Mouse (Mus musculus) small intestine, adult 2 months (tissue): ENCODE data around the gene Mkrn1. TPM values are rescaled to one million over a fixed set of nuclear protein-coding genes. Genes with fewer than 3 reads are reported as not detected.
"Not testable (repeated sequence)": the region's sequence is repeated elsewhere in the genome, so short reads cannot be mapped to it uniquely, and the experiment has no call there.

Source experiments
- H3K27ac ChIP-seq: fragments of 200-500 bp; 2 replicates; pipeline ENCODE4 v1.5.1; 2012; ENCODE audit warnings: low read depth, low read length, control low read depth, inconsistent platforms; ENCODE audit not compliant: insufficient read depth
- H3K27me3 ChIP-seq: fragments of 200-500 bp; 2 replicates; pipeline ENCODE4 v1.6.1; 2012; ENCODE audit warnings: mild to moderate bottlenecking, moderate library complexity, low read length, inconsistent platforms; ENCODE audit not compliant: control insufficient read depth, insufficient read depth
- H3K36me3 ChIP-seq: fragments of 200-500 bp; 2 replicates; pipeline ENCODE4 v1.6.1; 2012; ENCODE audit warnings: mild to moderate bottlenecking, low read length, control low read depth, inconsistent platforms; ENCODE audit not compliant: control insufficient read depth, insufficient read depth
- H3K4me1 ChIP-seq: fragments of 200-500 bp; 2 replicates; pipeline ENCODE4 v1.6.1; 2012; ENCODE audit warnings: low read length, inconsistent platforms, mixed read lengths; ENCODE audit not compliant: control insufficient read depth, insufficient read depth, insufficient read length
- H3K4me3 ChIP-seq: fragments of 200-500 bp; 2 replicates; pipeline ENCODE4 v1.5.1; 2012; ENCODE audit warnings: low read depth, mild to moderate bottlenecking, control low read depth, inconsistent platforms, low read length, moderate library complexity
- CTCF ChIP-seq: fragments of 200-500 bp; IDR thresholded peaks from 2 replicates; pipeline ENCODE4 v1.5.1; 2012; ENCODE audit warnings: low read depth, mild to moderate bottlenecking, control low read depth, inconsistent platforms, low read length, moderate library complexity, mixed read lengths; ENCODE audit not compliant: insufficient replicate concordance, insufficient read length; ENCODE audit errors: extremely low read depth
- POLR2A ChIP-seq: fragments of 200-500 bp; IDR thresholded peaks from 2 replicates; pipeline ENCODE4 v1.6.1; 2012; ENCODE audit warnings: low read depth, mild to moderate bottlenecking, control low read depth, inconsistent platforms, low read length, moderate library complexity
- WGBS: fragments of 180-500 bp; shearing (Covaris S2); methylation state at CpG from one replicate; pipeline ENCODE4 v1.1.7; 2018; 5-methylcytosine and 5-hydroxymethylcytosine counted together
- polyA plus RNA-seq: library from polyadenylated mRNA; depleted of rRNA; stranded (reverse); fragments of >200 nt; gene quantifications from 2 replicates; pipeline ENCODE4 v1.2.3, GENCODE M21; 2012

Mkrn1 gene
- polyA plus RNA-seq, 1 experiment = 124 TPM

DNA sequence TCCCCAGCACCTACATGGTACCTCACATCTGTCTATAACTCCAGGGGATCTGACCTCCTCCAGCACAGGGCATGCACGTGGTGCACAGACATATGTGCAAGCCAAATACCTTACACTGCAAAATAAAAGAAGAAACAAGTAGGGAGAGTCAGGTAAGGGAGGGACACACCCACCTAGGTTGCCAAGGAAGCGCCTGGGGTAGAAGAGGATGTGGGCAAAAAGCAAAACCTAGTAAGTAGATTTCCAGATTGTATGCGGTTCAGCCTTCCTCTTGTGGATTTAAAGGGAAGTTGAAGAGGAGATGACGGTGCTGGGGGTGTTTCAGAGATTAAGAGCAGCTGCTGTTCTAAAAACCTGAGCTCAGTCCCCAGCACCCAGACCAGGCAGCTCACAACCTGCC, 41.0 kb downstream of the Mkrn1 start:
- Histone ChIP-seq H3K27ac (peak overlapping the region; percentile 84), H3K4me3 (no peak overlapping the region), H3K27me3 (no peaks in the 10 kb centered on the region), H3K4me1 (peaks cover 5% of the 10 kb centered on the region), H3K36me3 (peaks cover 3% of the 10 kb centered on the region; the same call in 1 of the 2 replicates)
- WGBS = 59% methylated on average over 4 of the region's 4 CpGs
- TF ChIP-seq CTCF (no peak), POLR2A (no peak)

- H3K27ac ChIP-seq, H3K36me3 ChIP-seq, H3K4me3 ChIP-seq, H3K27me3 ChIP-seq, H3K4me1 ChIP-seq: not testable (repeated sequence)
- WGBS = 72% methylated on average over 13 of the region's 13 CpGs
These were observed 42.0 kb downstream of the Mkrn1 start for GRCm38 (mm10) chr6:39378161-39378835.

GRCm38 (mm10) chr6:39377311-39377827, 42.9 kb downstream of the Mkrn1 start, which contains the start of gene Slc37a3:
Gene Slc37a3, minus strand, starts transcription at chr6:39377675.
- under 1% methylated on average over 43 of the region's 43 CpGs for WGBS
- H3K4me1 ChIP-seq = peaks cover 5% of the 10 kb centered on the region
- no peaks in the 10 kb centered on the region for H3K27me3 ChIP-seq
- H3K27ac ChIP-seq = no peak within 1 kb of the TSS
- H3K4me3 ChIP-seq = peak within 1 kb of the TSS; percentile 99
- TF ChIP-seq CTCF (no peak), POLR2A (peak; percentile 72)
- H3K36me3 ChIP-seq = no peaks in the 10 kb centered on the region

DNA sequence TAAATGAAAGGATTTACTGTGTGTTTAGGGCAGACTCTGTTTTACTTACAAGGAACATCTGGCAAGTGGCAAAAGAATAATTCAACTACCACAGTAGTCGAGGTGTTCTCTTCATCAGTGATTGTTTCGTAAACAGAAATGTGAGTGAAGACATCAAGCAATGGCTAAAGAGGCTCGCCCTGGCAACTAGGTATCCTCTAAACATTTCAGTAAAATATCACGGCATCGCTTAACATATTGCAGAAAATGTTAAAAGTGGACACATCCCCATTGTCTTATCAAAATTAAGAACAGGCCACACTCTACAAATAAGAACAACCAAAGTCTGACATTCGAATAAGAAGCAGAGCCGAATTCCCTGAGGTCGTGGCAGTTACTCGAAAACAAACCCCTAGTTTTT, 43.5 kb downstream of the Mkrn1 start:
- Histone ChIP-seq H3K4me1 (peaks cover 7% of the 10 kb centered on the region), H3K27me3 (no peaks in the 10 kb centered on the region), H3K4me3 (peak overlapping the region; percentile 99), H3K36me3 (no peaks in the 10 kb centered on the region), H3K27ac (no peak overlapping the region)
- TF ChIP-seq CTCF (no peak), POLR2A (no peak)
- WGBS = 6% methylated on average over 9 of the region's 9 CpGs

GRCm38 (mm10) chr6:39373301-39373955, 46.8 kb downstream of the Mkrn1 start:
- peaks cover 2% of the 10 kb centered on the region; the same call in 1 of the 2 replicates for H3K36me3 ChIP-seq
- WGBS = 31% methylated on average over 4 of the region's 4 CpGs
- peaks cover 7% of the 10 kb centered on the region for H3K4me1 ChIP-seq
- H3K27ac ChIP-seq = no peak overlapping the region
- TF ChIP-seq CTCF (no peak), POLR2A (no peak)
- H3K4me3 ChIP-seq = no peak overlapping the region
- no peaks in the 10 kb centered on the region for H3K27me3 ChIP-seq

DNA sequence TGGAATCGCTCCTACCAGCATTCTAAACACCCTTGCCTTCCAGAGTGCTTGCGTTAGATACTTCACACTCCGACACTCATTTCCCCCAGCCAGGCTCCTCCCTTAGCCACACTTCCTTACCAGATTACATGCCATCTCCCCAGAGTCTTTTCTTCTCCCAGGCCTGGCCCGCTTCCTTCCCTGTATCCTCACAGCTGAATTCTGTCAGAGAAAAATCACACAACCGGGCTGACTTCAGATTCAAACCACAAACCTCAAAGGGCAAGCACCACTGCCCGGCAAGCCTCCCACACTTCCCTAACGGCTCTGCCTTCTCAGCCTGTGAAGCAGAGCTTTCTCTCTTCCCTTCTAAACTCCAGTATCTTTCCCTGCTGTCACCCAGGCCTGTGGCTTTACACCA, 47.5 kb downstream of the Mkrn1 start:
- WGBS = 34% methylated on average over 7 of the region's 7 CpGs
- no peak for TF ChIP-seq POLR2A
- TF ChIP-seq CTCF = no peak
- no peak overlapping the region for H3K27ac ChIP-seq
- H3K36me3 ChIP-seq = peaks cover 4% of the 10 kb centered on the region; the same call in 1 of the 2 replicates
- H3K27me3 ChIP-seq = no peaks in the 10 kb centered on the region
- H3K4me1 ChIP-seq = peaks cover 7% of the 10 kb centered on the region
- H3K4me3 ChIP-seq = no peak overlapping the region

DNA sequence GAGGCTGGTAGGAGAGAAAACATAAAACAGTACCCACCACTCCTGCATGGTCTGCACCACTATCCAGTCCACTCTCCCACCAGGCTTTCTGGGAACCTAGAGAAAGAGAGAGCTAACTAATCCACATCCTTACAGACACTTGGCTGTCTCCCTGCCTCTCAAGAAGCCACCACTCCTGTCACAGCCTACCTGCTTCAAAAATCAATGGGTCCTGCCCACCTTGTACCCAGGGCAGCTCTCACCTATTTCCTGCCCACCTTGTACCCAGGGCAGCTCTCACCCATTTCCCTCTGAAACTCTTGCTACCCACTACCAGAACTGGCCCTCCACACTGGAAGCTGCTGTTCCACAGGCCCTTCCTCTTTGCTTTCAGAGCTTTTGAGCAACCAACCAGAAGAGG, 48.2 kb downstream of the Mkrn1 start:
- Histone ChIP-seq H3K27me3 (no peaks in the 10 kb centered on the region), H3K4me3 (no peak overlapping the region), H3K36me3 (peaks cover 6% of the 10 kb centered on the region; the same call in 1 of the 2 replicates), H3K4me1 (peaks cover 7% of the 10 kb centered on the region), H3K27ac (no peak overlapping the region)
- no peak for TF ChIP-seq POLR2A
- TF ChIP-seq CTCF = no peak
